Mouse (Mus musculus) kidney, adult 9 months (tissue): Measurements from ENCODE around the gene H2-Ab1.
"Not testable (repeated sequence)": the region's sequence is repeated elsewhere in the genome, so short reads cannot be mapped to it uniquely, and the experiment has no call there.

Experiments
- DNase-seq: peaks from one replicate; pipeline ENCODE4 v3.0.0; 2022

The H2-Ab1 gene

GRCm38 (mm10) chr17:34286999-34287398 lies 29.5 kb downstream of the H2-Ab1 start:
- DNase-seq = no peak

GRCm38 (mm10) chr17:34287648-34288047 lies 30.2 kb downstream of the H2-Ab1 start, which contains the start of gene H2-Aa:
Gene H2-Aa (minus strand): TSS chr17:34287823.
- peak; percentile 97 for DNase-seq

- no peak for DNase-seq
These were observed 30.6 kb downstream of the H2-Ab1 start for GRCm38 (mm10) chr17:34288131-34288530.

GRCm38 (mm10) chr17:34291609-34292008 lies 34.1 kb downstream of the H2-Ab1 start:
- DNase-seq = peak; percentile 83

GRCm38 (mm10) chr17:34292570-34292969 lies 35.1 kb downstream of the H2-Ab1 start:
- no peak for DNase-seq

GRCm38 (mm10) chr17:34293533-34293932 lies 36.0 kb downstream of the H2-Ab1 start:
- DNase-seq = no peak

GRCm38 (mm10) chr17:34294249-34294648 lies 36.8 kb downstream of the H2-Ab1 start:
- DNase-seq = no peak

- DNase-seq = no peak
These were observed 37.8 kb downstream of the H2-Ab1 start for GRCm38 (mm10) chr17:34295307-34295706.

GRCm38 (mm10) chr17:34295891-34296794 lies 38.7 kb downstream of the H2-Ab1 start:
- peak; percentile 92 for DNase-seq

- no peak for DNase-seq
These were observed 41.9 kb downstream of the H2-Ab1 start for GRCm38 (mm10) chr17:34299356-34299755.

GRCm38 (mm10) chr17:34300071-34300470 lies 42.6 kb downstream of the H2-Ab1 start:
- DNase-seq = no peak

- DNase-seq = no peak
These were observed 43.4 kb downstream of the H2-Ab1 start for GRCm38 (mm10) chr17:34300691-34301566.

- DNase-seq = no peak
These were observed 44.2 kb downstream of the H2-Ab1 start for GRCm38 (mm10) chr17:34301670-34302190.

GRCm38 (mm10) chr17:34303789-34304188 lies 46.3 kb downstream of the H2-Ab1 start:
- no peak for DNase-seq

GRCm38 (mm10) chr17:34304751-34305150 lies 47.3 kb downstream of the H2-Ab1 start:
- peak; percentile 92 for DNase-seq

GRCm38 (mm10) chr17:34305380-34306030 lies 48.0 kb downstream of the H2-Ab1 start, which contains the start of gene H2-Eb1:
Gene H2-Eb1 (plus strand): TSS chr17:34305867.
- peak; percentile 96 for DNase-seq

- DNase-seq = no peak
These were observed 48.9 kb downstream of the H2-Ab1 start for GRCm38 (mm10) chr17:34306407-34306806.

- no peak for DNase-seq
These were observed 49.7 kb downstream of the H2-Ab1 start for GRCm38 (mm10) chr17:34307216-34307615.

- DNase-seq = no peak
These were observed 50.7 kb downstream of the H2-Ab1 start for GRCm38 (mm10) chr17:34308161-34308560.

- no peak for DNase-seq
These were observed 51.7 kb downstream of the H2-Ab1 start for GRCm38 (mm10) chr17:34309225-34309624.

GRCm38 (mm10) chr17:34309683-34310385 lies 52.3 kb downstream of the H2-Ab1 start:
- DNase-seq = peak; percentile 75

- not testable (repeated sequence) for DNase-seq
These were observed 53.0 kb downstream of the H2-Ab1 start for GRCm38 (mm10) chr17:34310526-34310925.
